Mouse (Mus musculus) kidney, adult 9 months (tissue): ENCODE data around the gene Adgrf3.

Experiments
- DNase-seq: peaks from one replicate; pipeline ENCODE4 v3.0.0; 2022

The Adgrf3 gene

GRCm38 (mm10) chr5:30148133-30148920 lies 57.2 kb downstream of the Adgrf3 start:
- no peak for DNase-seq

GRCm38 (mm10) chr5:30146526-30146925 lies 59.0 kb downstream of the Adgrf3 start:
- no peak for DNase-seq
